Mouse (Mus musculus) ES-E14 (cell line): ENCODE measurements at regions not wholly inside any gene's neighbourhood (a gene's known extent, or its start where the extent isn't known, plus 50 kb on each side); places are given as distances from the start of the nearest gene placed in this dataset.

Source experiments
- MAFK ChIP-seq: IDR thresholded peaks from 2 replicates; pipeline ENCODE4 v1.6.1; 2014; ENCODE audit warnings: mild to moderate bottlenecking, low read depth, low read length, inconsistent platforms; ENCODE audit not compliant: insufficient read depth
- ZC3H11A ChIP-seq: IDR thresholded peaks from 2 replicates; pipeline ENCODE4 v1.6.1; 2012; ENCODE audit warnings: low read depth, mild to moderate bottlenecking, inconsistent platforms, low read length, borderline replicate concordance

DNA sequence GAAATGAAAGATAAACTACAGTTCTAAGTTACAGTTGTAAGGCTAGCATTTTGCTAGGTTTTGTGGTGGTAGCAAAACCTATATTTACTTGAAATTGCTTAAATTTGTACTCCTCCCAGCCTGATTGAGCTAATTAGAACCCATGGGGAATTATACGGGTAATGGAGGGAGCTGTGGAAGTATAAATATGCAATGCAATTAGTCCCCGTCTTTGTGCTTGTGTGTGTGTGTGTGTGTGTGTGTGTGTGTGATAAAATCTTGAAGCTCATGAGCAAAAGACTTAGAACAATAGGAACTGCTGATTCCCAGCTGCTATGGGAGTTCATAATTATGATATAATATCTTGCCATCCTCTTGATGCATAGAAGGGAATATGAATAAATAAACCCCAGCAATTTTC is 321.7 kb upstream of the Thsd7b start:
- TF ChIP-seq ZC3H11A, result no peak
- no peak for TF ChIP-seq MAFK
